ENCODE assay signal across 10 mouse cellular contexts in the genomic region with DNA sequence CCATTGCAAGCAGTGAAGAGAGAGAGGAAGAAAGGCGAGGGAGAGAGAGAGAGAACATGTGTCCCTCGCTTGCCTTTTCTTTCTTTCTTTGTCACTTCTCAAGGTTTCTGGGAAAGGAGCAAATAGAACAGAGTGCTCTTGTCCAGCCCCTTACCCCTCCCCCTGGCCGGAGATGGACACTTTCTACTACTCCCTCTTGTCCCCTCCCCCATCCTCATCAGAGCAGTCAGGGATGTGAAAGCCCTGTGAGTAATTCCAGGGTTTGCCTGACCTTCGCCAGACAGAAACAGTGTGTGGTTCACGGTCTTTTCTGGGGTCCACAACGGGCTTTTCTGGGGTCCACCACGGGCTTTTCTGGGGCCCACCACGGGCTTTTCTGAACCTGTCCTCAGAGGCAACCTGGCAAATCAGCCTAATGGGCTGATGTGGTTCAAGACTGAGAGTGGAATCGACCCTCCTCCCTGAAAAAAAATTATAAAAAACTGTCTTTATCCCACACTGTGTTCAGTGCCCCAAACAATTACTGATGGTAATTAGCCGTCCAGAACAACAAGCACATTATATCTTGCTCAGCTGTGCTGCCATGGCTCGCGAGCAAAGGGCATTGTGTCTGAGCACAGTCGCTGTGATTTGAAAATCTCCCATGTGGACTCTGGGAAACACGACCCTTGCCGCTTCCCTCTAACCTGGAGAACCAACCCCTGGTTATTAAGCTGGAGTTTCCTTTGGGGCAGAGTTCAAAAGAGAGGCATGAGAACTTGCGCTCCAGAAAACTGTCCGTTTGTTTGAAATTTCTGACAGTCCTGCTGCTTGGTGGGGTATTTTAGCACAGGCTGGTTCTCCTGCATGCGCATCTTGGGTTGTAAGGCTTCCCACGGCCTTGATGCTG.
DNase-seq lines count a peak whose midpoint lies in the region; ATAC-seq and TF ChIP-seq lines count a peak whose summit lies in the region.
"Had no signal": no experiment of that assay in that cellular context is flagged by ENCODE, and none has a peak within 500 bp of the region (broad histone marks: within the 10 kb centered on the region; RNA-seq: fewer than 3 reads in every experiment).

No protein-coding gene starts in this region.

- intact Hi-C loops in gastrocnemius, postnatal 14 days (cut with DNase I; ENCODE audit: low total_unique reads): no loop called here
- intact Hi-C loops in heart, postnatal 10 days (cut with DNase I): no loop called here

- no peaks in the 10 kb centered on the region for H3K27me3 ChIP-seq in embryonic facial prominence, embryonic 11.5 days (ENCODE audit: control insufficient read depth, insufficient read depth, low read length)
- no peaks in the 10 kb centered on the region for H3K27me3 ChIP-seq in testis, adult 2 months (ENCODE audit: control insufficient read depth, insufficient read depth, low read length)
- H3K27me3 ChIP-seq: embryonic facial prominence, embryonic 15.5 days; liver, embryonic 13.5 days had no signal

- H3K9ac ChIP-seq in embryonic facial prominence, embryonic 11.5 days (replicated peaks; ENCODE audit: low read length): no peak overlapping the region
- H3K9ac ChIP-seq: embryonic facial prominence, embryonic 15.5 days; liver, embryonic 13.5 days had no signal

- no peak for TF ChIP-seq POLR2A in testis, adult 2 months (IDR thresholded peaks at IDR 0.05; ENCODE audit: control insufficient read depth, low read depth, low read length)

- 11% methylated on average over 19 of the region's 19 CpGs for WGBS in embryonic facial prominence, embryonic 11.5 days

- DNase-seq in gastrocnemius, postnatal 14 days: peak; percentile 52
- DNase-seq in gastrocnemius, adult 8-10 months (ENCODE audit: low spot score in 2 of 2): no peak
- peak; percentile 76 for DNase-seq in embryonic facial prominence, embryonic 11.5 days (ENCODE audit: low spot score)
- DNase-seq in heart, postnatal 10 days: peak; percentile 58 to 61
- DNase-seq in kidney, postnatal 4 days: peak; percentile 63 to 78
- peak; percentile 72 for DNase-seq in mesoderm, embryonic 11.5 days (ENCODE audit: low read depth, low spot score)
- DNase-seq: liver, embryonic 13.5 days had no signal

- H3K4me1 ChIP-seq in embryonic facial prominence, embryonic 11.5 days (ENCODE audit: control insufficient read depth, insufficient read depth, low read length): no peaks in the 10 kb centered on the region; the same call in 1 of the 2 replicates
- H3K4me1 ChIP-seq in testis, adult 2 months (ENCODE audit: control insufficient read depth, insufficient read depth, low read length): peaks cover 9% of the 10 kb centered on the region

- no peak for TF ChIP-seq CTCF in testis, adult 2 months (IDR thresholded peaks at IDR 0.05; ENCODE audit: control insufficient read depth, insufficient read depth, insufficient replicate concordance, low read depth, low read length)

- H3K4me2 ChIP-seq in embryonic facial prominence, embryonic 11.5 days (ENCODE audit: low read depth, low read length): peak overlapping the region; percentile 21
- H3K4me2 ChIP-seq: embryonic facial prominence, embryonic 15.5 days; liver, embryonic 13.5 days had no signal

- ATAC-seq in embryonic facial prominence, embryonic 11.5 days (replicated peaks; ENCODE audit: insufficient number of reproducible peaks, low FRiP score, low TSS enrichment, low read depth): peak; percentile 88
- ATAC-seq in CD4-positive, CD25-positive, alpha-beta regulatory T cell, adult 4 months: no peak

- H3K9me3 ChIP-seq in embryonic facial prominence, embryonic 11.5 days (replicated peaks; ENCODE audit: control insufficient read depth, low read length): no peaks in the 10 kb centered on the region
- H3K9me3 ChIP-seq: embryonic facial prominence, embryonic 15.5 days; liver, embryonic 13.5 days had no signal

- no peaks in the 10 kb centered on the region for H3K36me3 ChIP-seq in embryonic facial prominence, embryonic 11.5 days (replicated peaks; ENCODE audit: control insufficient read depth, insufficient read depth, low read depth, low read length)
- H3K36me3 ChIP-seq in testis, adult 2 months (ENCODE audit: control insufficient read depth, insufficient read depth, low read length): no peaks in the 10 kb centered on the region
- H3K36me3 ChIP-seq: embryonic facial prominence, embryonic 15.5 days; liver, embryonic 13.5 days had no signal

- 0 out of 2 replicates have a peak overlapping the region, but pooled peaks have one; percentile 22 for H3K27ac ChIP-seq in embryonic facial prominence, embryonic 11.5 days (replicated peaks; ENCODE audit: low read depth, low read length)
- 0 out of 2 replicates have a peak overlapping the region, but pooled peaks have one; percentile 8 for H3K27ac ChIP-seq in testis, adult 2 months (ENCODE audit: control insufficient read depth, insufficient read depth, low read depth, low read length)
- H3K27ac ChIP-seq: embryonic facial prominence, embryonic 15.5 days; liver, embryonic 13.5 days had no signal

- no peak overlapping the region for H3K4me3 ChIP-seq in embryonic facial prominence, embryonic 11.5 days (ENCODE audit: low read depth, low read length)
- H3K4me3 ChIP-seq in testis, adult 2 months (ENCODE audit: control insufficient read depth, low read depth, low read length): no peak overlapping the region
- H3K4me3 ChIP-seq: embryonic facial prominence, embryonic 15.5 days; liver, embryonic 13.5 days had no signal

Comparison
In these comparisons a context has a peak if more than half of its experiments do, and no peak if none do; other contexts are left out.
1. DNase-seq: peak in gastrocnemius, postnatal 14 days (single experiment), embryonic facial prominence, embryonic 11.5 days (single experiment), heart, postnatal 10 days (2 of 2), kidney, postnatal 4 days (2 of 2) and mesoderm, embryonic 11.5 days (single experiment); none in gastrocnemius, adult 8-10 months (0 of 2).